Mouse (Mus musculus): ENCODE data around the gene Ppp1r36. TPM values are rescaled to one million over a fixed set of nuclear protein-coding genes. Genes with fewer than 3 reads are reported as not detected.

The Ppp1r36 gene
- total and polyA plus RNA-seq, 3 experiments, result not detected

DNA sequence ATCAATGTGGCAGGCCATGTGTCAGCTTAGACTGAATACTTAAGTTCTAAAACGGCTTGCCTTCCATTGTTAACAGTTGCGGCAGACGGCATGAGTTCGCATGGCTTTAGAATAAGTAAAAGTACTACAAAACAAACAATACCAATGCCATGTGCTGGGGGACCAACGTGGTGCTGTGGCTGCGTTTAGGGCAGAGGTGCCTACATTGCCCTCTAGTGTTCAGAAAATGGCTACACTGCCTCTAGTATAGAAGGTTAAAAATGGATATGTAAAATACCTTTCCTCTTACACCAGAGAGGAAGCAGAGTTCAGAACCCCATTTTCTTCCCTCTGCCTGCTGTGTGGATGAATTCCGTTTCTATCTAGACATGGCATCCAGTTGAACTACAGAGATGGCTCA is 40.7 kb upstream of the Ppp1r36 start:
- Histone ChIP-seq H3K4me3 (ENCODE audit: control insufficient read depth in 1 of 2, insufficient read depth in 1 of 2, low read depth in 2 of 2, low read length in 2 of 2) (no peak overlapping the region), H3K9me3 (replicated peaks; ENCODE audit: insufficient read depth, low read length) (no peaks in the 10 kb centered on the region), H3K27me3 (ENCODE audit: control insufficient read depth in 1 of 2, insufficient read depth in 2 of 2, low read length in 2 of 2) (no peaks in the 10 kb centered on the region), H3K9ac (ENCODE audit: control insufficient read depth, low read depth, low read length, poor library complexity, severe bottlenecking) (peak overlapping the region; percentile 26), H3K27ac (ENCODE audit: control insufficient read depth, low read depth, low read length) (peak overlapping the region; percentile 17), H3K4me1 (ENCODE audit: control insufficient read depth in 1 of 2, insufficient read depth in 2 of 2, low read length in 2 of 2) (peaks cover 17 to 43% of the 10 kb centered on the region in 2 experiments), H3K36me3 (ENCODE audit: control insufficient read depth in 1 of 2, insufficient read depth in 2 of 2, low read length in 2 of 2) (peaks cover 6 to 52% of the 10 kb centered on the region in 2 experiments), H3K79me2 (ENCODE audit: control insufficient read depth, insufficient read depth, low read length, poor library complexity) (peaks cover 82% of the 10 kb centered on the region)
- peak; percentile 83 for DNase-seq (ENCODE audit: low read depth, low spot score)
- TF ChIP-seq RAD21 (IDR thresholded peaks at IDR 0.05; ENCODE audit: low read depth, low read length) (peak; percentile 30), E2F4 (IDR thresholded peaks at IDR 0.05; ENCODE audit: borderline replicate concordance, low read depth, low read length) (no peak), POLR2AphosphoS2 (IDR thresholded peaks at IDR 0.05; ENCODE audit: low read length) (no peak), ZNF384 (IDR thresholded peaks at IDR 0.05; ENCODE audit: low read depth, low read length) (no peak), KAT2A (conservative IDR thresholded peaks at IDR 0.05; ENCODE audit: low read depth, low read length) (no peak), TBP (IDR thresholded peaks at IDR 0.05; ENCODE audit: low read depth, low read length) (0 out of 2 replicates have a peak, but pooled peaks have one; percentile 20), BHLHE40 (IDR thresholded peaks at IDR 0.05; ENCODE audit: borderline replicate concordance, low read depth, low read length) (no peak), SMC3 (IDR thresholded peaks at IDR 0.05; ENCODE audit: low read depth, low read length) (peak; percentile 51), NELFE (IDR thresholded peaks at IDR 0.05; ENCODE audit: low read depth, low read length) (no peak), TAL1 (IDR thresholded peaks at IDR 0.05; ENCODE audit: low read length) (no peak), USF2 (IDR thresholded peaks at IDR 0.05; ENCODE audit: borderline replicate concordance in 1 of 2, insufficient read depth in 1 of 2, low read depth in 1 of 2, low read length in 2 of 2) (no peak), UBTF (IDR thresholded peaks at IDR 0.05; ENCODE audit: borderline replicate concordance, insufficient read depth, low read depth, low read length) (no peak), MYC (IDR thresholded peaks at IDR 0.05; ENCODE audit: low read depth, low read length) (peak; percentile 98), CHD1 (IDR thresholded peaks at IDR 0.05; ENCODE audit: low read depth, low read length) (no peak), MYB (IDR thresholded peaks at IDR 0.05; ENCODE audit: low read depth, low read length) (no peak), MEF2A (IDR thresholded peaks at IDR 0.05; ENCODE audit: extremely low read depth, insufficient replicate concordance, low read depth, low read length, poor library complexity, severe bottlenecking) (no peak), USF1 (IDR thresholded peaks at IDR 0.05; ENCODE audit: low read depth, low read length) (no peak; the same call in 1 of the 2 replicates), POLR2A (IDR thresholded peaks at IDR 0.05; ENCODE audit: control insufficient read depth in 1 of 2, insufficient read depth in 1 of 2, low read depth in 1 of 2, low read length in 2 of 2, poor library complexity in 1 of 2) (no peak; a peak in 1 of 4 replicates), ZMIZ1 (IDR thresholded peaks at IDR 0.05; ENCODE audit: low read depth, low read length) (no peak), CTCF (IDR thresholded peaks at IDR 0.05 in 2 of 3, conservative IDR thresholded peaks at IDR 0.05 in 1 of 3; ENCODE audit: control insufficient read depth in 1 of 3, insufficient read depth in 1 of 3, low read depth in 2 of 3, low read length in 3 of 3, poor library complexity in 1 of 3, severe bottlenecking in 1 of 3) (peak; percentile 65 to 79 (median 75)), GABPA (IDR thresholded peaks at IDR 0.05; ENCODE audit: low read depth, low read length) (no peak), TCF12 (IDR thresholded peaks at IDR 0.05; ENCODE audit: low read depth, low read length) (no peak), NRF1 (IDR thresholded peaks at IDR 0.05; ENCODE audit: insufficient read depth, low read depth, low read length, poor library complexity, severe bottlenecking) (no peak), ETS1 (IDR thresholded peaks at IDR 0.05; ENCODE audit: low read depth, low read length) (0 out of 2 replicates have a peak, but pooled peaks have one; percentile 16), HCFC1 (IDR thresholded peaks at IDR 0.05; ENCODE audit: low read depth, low read length) (peak; percentile 19; the same call in 1 of the 2 replicates), MXI1 (IDR thresholded peaks at IDR 0.05; ENCODE audit: low read depth, low read length) (peak; percentile 92), ZC3H11A (IDR thresholded peaks at IDR 0.05; ENCODE audit: low read depth, low read length) (no peak), MAFK (IDR thresholded peaks at IDR 0.05; ENCODE audit: borderline replicate concordance, low read depth, low read length) (no peak), RCOR1 (IDR thresholded peaks at IDR 0.05; ENCODE audit: low read depth, low read length) (no peak), SIN3A (IDR thresholded peaks at IDR 0.05; ENCODE audit: low read length) (peak; percentile 87), ZKSCAN1 (IDR thresholded peaks at IDR 0.05; ENCODE audit: low read depth, low read length) (no peak), MAZ (IDR thresholded peaks at IDR 0.05; ENCODE audit: low read depth, low read length) (no peak), MAX (IDR thresholded peaks at IDR 0.05; ENCODE audit: low read length) (peak; percentile 95), CHD2 (IDR thresholded peaks at IDR 0.05; ENCODE audit: low read length) (no peak), EP300 (IDR thresholded peaks at IDR 0.05; ENCODE audit: low read depth in 1 of 2, low read length in 2 of 2) (0 out of 4 replicates have a peak, but pooled peaks of 1 of the 2 experiments have one; percentile 18), ELF1 (IDR thresholded peaks at IDR 0.05; ENCODE audit: low read depth, low read length) (no peak), POLR2AphosphoS5 (IDR thresholded peaks at IDR 0.05; ENCODE audit: borderline replicate concordance, low read depth, low read length) (no peak), GATA1 (IDR thresholded peaks at IDR 0.05; ENCODE audit: low read depth, low read length) (no peak)

Data from MEL (cell line).